Mouse (Mus musculus): Measurements from ENCODE around the gene Polr2g.

DNA sequence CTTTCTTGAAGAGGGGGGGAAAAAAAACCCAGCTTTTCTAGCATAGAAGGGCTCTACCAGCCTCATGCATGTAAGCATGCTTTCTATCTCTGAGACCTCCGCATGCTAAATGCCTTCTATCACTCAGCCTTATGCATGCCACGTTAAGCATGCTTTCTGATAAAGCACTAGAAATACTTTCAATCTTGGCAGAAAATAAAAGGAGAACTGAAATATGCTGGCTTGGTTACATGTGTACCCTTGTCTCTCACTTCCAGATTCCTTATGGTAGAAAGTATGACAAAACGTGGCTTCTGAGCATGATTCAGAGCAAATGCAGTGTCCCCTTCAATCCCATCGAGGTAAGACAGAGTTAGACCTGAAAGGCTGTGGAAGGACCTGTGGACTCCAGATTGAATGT lies 35.1 kb downstream of the Polr2g start:
- no peak for TF ChIP-seq EP300 (IDR thresholded peaks at IDR 0.05)
- no peak for TF ChIP-seq CTCF (IDR thresholded peaks at IDR 0.05)
